Mouse (Mus musculus): ENCODE data around the gene Braf.

Gene Braf

DNA sequence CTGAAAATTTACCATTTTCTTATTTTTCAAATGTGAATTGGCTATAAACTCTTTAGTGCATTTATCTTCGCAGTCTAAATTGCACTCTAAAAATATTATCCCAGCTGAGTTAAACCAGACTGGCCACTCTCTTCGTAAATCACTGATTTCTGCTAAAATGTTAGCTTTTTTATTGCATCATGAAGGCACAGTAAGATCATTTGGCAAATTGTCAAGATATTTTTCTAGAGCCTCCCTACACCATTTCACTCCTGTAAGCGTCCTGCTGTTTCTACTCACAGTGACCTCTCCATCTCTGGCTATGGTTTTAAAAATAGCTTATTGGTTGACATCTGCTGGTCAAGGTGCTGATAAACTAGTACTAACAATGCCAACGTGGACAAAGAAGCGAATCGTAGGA lies 119.2 kb downstream of the Braf start:
- no peak for DNase-seq

DNA sequence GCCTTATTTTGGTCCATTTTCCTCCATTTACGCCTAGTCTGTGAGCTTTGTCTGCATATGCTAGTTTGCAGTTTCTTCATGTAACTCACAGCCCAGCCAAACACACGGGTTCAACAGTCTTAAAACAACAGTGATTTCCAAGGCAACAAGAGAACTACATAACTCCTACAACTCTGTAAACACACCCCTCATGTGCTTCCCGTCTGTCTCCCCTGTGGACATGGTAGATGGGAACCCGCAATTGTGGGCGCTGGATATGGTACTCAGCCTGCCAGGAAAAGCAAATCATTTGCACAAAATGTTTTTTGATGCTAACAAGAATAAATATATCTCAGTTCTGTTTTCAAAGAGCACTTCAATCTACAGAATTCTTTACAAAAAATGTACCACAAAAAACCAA lies 120.7 kb downstream of the Braf start:
- DNase-seq = no peak

DNA sequence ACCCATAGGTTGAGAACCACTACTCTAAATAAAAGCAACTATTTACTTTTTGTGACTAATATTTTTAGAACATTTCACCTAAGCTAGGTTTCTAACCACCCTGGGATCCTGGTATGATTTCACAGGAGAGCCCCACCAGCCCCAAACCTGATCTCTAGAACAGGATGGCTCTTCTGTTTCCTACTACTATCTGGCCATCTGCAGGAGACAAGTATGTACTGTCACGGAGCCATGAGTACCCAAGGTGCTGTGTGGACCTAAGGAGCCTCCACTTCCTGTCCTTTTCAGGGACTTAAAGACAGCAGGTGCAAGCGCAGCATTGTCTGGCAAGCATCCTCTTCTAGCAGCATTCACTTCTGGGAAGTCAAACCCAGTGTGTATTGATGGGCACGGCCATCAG lies 123.4 kb downstream of the Braf start:
- no peak for DNase-seq

DNA sequence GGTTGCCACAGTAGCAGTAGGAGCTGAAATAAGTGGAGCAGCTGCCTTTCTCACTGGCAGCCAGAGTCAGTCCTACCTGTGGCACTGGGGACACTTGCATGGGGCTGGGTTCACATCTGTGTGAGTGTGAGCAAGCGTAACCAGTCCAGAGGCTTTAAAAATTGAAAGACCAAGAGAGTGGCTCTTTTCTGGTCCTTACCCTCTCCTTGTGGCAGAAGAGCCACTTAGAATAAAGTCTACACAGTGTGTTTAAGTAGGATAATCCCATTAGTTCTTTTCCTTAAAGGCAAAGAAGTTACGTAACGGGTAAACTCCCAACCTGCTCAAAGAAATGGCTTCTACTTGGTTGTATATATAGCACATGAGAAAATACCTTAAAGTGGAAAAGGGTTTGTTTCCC lies 124.4 kb downstream of the Braf start:
- DNase-seq = no peak

DNA sequence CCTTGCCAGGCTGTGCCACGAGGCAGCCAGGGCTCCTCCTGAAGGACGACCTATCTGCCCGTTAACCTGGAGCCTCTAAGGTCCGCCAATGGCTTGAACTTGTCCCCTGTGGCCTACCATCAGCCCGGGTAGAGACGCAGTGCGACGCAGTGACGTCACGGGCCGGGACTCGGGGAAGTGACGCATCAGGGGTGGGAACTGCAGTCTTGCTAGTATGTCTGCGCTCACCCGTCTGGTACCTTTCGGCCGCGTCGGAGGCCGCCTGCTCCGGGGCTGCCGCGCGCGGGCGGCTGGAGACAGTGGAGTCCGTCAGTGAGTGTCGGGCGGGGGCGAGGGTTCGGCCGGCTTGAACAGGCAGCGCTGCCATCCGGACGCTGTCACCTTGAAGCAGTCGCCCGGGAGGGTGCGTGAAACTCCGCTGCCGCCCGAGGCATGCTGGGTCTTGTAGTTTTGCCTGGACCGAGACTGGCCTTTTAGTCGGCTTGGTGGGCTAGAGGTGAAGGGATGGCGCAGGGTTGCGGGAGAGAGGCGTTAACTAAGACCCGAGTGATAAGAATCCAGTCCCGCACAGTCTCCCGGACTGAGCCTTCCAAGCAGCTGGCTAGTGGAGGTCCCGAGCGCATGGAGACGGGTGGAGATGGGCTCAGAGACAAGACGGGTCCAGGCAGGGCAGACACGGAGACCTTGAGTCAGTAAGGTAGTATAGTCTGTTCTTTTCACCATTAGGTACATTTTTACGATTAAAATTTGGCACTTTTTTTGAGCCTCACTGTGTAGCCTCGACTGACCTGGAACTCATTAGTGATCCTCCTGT lies 132.7 kb downstream of the Braf start, which contains the start of gene Ndufb2:
Gene Ndufb2 (plus strand): TSS at position 174 of the 814 bp plus-strand sequence.
- peak; percentile 98 for DNase-seq

DNA sequence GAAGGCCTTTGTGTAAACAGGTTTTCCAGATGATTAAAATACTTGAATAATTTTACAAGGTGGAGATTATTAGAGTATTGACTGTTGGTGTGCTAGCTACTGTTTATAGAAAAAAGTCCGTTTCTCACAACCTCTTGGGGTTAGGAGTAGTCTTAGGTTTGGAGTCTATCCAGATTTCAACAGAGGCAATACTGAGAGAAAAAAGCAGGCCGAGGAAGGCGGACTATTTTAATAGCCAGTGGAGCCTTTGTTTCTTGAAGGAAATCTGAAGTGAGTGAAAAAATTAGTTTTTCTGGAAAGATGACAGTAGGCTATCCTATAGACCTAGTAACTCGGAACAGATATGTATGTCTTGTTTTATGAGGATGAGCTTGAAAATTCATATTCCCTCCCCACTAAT lies 133.8 kb downstream of the Braf start:
- DNase-seq = no peak

DNA sequence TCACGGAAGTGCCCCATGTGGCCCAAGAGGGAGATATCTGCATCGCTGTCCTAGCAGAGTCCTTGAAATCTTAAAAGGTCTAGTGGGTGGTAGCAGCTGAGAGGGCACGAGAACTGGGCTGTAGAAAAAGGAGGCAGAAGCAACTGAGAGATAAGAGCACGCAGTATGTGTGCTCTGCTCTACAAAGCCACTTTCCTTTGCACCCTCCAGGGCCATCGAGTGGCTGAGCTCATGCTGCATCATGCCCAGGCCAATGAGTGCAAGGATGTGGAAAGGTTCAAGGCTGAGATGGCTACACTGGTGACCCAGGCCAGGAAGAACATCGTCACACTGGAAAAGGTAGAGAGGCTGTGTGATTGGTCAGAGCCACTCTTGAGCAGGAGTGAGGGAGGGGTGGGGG lies 139.7 kb downstream of the Braf start, which contains the start of gene Gm42420:
Gene Gm42420 (plus strand): TSS at position 237 of the 400 bp plus-strand sequence.
- DNase-seq = no peak

DNA sequence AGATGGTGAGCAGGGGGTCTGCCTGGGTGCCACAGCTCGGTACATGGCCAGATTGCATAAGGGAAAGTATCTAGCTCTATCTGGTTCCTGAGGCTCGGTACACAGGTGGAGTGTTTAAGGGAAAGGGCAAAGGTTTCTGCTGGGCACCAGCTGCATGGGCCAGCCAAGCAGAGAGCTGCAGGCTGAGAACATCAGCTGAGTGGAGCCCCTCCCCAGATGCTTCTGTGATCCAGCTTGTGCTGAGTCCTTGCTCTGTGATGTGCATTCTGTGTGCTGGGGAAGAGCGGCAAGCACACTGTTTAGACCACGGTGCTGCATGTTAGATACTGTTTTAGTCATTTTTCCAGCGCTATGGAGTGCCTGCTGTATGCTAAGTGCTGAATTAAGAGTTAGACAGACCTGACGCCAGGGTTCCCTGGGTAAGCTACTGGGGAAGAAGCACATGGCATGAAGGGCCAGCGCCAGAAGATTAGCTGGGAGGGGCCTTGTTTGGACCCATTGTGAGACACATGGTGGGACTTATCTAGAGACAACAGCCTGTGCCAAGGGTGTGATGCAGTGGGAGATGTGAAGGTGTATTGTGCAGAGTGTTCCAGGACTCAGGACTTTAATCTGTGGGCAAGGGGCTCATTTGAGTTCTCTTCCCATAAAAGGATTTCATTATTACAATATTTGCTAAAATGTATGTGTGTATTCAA lies 144.0 kb downstream of the Braf start:
- no peak for DNase-seq

DNA sequence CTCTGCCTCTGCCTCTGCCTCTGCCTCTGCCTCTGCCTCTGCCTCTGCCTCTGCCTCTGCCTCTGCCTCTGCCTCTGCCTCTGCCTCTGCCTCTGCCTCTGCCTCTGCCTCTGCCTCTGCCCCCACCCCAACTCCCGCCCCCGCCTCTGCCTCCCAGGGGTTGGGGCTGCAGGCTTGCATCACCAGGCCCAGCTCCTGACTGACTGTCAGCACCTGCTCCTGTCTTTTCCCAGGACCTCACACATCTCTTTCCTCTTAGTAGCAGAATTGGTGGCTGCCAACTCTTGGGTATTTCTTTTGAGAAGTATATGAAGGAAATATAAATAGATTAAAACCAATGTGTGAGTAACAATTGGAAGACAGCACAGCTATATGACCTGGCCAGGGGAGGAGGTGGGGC lies 144.7 kb downstream of the Braf start:
- no peak for DNase-seq

DNA sequence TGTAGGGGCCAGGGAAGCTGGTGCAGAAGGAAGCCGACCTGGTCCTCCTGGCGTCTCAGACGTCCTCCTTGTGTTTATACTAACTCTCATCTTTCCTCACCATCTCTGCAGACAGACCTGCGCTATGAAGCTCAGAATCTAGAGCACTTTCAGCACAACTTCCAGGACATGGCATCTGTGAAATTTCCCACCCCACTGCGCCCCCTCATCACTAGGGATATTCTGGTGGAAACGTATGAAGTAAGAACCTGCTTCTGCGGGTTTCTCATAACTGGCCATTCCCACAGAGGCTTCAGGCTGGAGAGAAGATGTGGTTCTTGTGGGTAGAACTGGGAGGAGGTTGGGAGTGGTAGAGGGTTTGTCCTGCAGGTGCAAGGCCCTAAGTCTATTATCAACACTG lies 145.7 kb downstream of the Braf start:
- no peak for DNase-seq

DNA sequence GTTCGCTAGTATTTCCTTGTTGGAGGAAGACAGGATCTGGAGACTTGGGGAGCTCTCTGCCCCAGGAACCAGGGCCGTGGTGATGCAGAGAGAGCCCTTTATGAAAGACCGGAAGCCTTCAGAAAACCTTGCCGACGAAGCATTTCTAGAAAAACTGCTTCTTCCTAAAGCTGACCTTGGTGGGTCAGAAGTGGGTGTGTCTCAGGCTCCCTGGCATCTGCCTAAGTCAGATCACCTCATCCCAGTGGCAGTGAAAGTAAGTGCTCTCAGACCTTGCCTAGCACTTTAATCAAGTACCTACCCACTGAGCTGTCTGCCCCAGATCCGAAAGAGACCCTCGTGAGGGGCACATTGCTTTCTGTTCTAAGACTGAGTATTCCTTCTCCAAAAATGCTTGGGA lies 150.3 kb downstream of the Braf start:
- no peak for DNase-seq

DNA sequence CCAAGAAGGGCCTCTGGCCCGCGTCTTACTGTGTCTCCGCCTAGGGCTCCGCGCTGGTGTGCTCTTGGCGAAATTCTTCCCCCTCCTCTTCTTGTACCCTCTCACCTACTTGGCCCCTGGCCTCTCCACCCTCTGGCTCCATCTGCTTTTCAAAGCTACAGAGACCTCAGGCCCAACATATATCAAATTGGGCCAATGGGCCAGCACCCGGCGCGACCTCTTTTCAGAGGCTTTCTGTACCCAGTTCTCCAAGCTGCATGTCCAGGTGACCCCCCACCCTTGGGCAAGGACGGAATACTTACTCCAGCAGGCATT lies 150.8 kb downstream of the Braf start:
- peak in 1 of 2 experiments; percentile 52 for DNase-seq

DNA sequence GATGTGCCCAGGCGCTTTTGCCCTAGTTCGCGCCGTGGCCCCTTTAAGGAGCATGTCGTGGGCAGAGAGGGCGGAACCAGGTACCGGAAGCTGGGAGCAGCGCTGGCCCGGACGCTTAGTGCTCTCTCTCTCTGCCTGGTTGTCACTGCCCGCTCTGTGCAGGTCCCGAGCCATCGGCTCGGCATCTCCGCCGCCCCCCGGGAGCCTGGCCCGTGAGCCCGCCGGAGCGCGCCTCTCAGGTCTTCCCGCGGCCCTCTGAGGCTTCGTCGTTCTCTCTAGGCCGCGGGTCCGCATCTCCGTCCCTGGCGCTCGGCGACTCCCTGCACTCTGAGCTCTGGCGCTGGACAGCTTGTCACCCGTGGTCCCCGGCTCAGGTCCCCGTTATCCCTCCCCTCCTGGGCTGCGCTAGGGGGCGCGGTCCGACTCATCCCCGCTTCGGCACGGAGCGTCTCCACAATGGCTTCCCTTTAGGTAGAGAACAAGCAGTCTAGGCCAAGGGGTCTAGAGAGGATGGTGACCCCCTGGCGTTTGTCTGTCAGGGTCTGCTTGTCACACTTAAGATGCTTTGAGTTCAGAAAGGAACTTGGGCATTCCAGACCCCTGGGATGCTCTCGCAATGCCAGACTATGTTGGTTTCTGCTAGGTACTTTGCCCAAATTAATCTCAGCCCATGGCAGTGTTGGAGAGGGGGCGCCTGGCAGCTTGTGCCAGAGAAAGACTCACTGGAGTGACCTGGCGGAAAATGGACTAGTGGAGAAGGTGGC lies 151.3 kb downstream of the Braf start, which contains the start of gene Adck2:
Gene Adck2 (plus strand): TSS at position 83 of the 764 bp plus-strand sequence.
- DNase-seq = peak; percentile 90 to 91

DNA sequence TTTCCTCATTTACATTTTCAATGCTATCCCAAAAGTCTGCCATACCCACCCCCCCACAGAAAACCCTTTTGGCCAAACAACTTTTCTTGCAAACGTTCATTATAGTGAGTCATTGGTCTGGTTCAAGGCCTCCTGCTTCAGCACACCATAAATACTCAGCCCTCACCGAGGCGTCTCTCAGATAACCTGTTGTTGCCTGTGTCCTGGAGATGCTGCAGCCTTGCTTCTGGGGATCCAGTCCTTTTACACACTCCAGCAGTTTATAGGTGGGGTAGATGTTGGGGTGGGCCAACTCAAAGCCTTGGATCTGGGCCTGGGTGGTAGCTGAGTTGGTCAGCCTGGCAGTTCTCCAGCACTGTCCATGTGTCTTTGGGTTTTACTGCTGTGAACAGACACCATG lies 154.8 kb downstream of the Braf start:
- DNase-seq = no peak

DNA sequence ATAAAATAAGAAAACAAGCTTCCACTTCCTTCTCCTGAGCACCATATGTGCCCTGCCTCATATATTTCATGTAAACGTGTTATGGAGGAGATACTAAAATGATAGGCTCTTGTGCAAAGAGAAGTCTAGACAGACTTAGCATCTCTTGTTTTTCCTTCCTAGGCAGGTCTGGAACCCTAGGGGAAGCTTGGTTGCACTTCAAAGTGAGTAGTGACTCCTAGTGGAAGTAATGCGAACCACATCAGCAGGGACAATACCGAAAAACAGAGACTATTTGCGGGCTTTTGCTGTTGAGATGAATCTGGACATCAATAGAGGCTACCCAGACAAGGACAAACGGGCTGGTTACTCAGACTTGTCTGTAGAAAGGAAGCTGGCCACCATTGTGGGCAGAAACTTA lies 157.7 kb downstream of the Braf start:
- DNase-seq = peak in 1 of 2 experiments; percentile 55

DNA sequence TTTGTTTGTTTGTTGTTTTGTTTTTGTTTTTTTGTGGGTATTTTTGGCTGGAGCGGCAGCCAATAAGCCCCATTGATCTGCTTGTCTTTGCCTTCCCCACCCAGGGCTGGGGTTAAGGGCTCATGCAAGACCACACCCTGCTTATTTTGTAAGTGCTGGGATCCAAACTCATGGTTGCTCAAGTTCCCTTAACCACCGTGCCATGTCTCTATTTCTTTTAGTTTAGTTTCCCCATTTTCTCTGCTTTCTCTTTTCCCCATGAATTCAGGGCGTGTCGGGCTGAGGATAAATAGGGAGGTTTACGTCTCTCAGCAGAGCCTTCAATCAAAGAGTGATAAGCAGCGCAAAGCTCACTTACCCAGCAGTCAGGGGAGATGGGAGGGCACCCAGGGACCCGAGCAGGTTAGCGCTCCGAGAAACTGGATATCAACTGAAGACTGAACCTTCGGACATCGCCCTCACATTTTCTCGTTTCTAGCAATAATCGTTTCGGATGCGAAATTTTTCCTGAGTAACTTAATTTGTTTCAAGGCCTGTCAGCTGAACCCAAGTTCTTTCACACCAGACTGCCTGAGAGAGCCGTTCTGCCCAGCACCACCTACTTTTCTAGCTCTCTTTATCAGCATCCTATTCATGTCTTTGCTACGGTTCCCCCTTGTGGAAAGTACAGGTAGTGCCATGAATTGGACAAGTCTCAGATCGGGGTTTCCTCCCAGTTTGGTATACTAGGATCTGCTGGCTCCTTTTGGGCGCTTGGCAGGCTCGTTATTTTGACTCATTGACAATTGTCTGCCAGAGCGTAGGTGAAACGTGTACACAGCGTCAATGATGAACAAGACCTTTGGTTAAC lies 162.9 kb downstream of the Braf start:
- DNase-seq = peak; percentile 75 to 88

DNA sequence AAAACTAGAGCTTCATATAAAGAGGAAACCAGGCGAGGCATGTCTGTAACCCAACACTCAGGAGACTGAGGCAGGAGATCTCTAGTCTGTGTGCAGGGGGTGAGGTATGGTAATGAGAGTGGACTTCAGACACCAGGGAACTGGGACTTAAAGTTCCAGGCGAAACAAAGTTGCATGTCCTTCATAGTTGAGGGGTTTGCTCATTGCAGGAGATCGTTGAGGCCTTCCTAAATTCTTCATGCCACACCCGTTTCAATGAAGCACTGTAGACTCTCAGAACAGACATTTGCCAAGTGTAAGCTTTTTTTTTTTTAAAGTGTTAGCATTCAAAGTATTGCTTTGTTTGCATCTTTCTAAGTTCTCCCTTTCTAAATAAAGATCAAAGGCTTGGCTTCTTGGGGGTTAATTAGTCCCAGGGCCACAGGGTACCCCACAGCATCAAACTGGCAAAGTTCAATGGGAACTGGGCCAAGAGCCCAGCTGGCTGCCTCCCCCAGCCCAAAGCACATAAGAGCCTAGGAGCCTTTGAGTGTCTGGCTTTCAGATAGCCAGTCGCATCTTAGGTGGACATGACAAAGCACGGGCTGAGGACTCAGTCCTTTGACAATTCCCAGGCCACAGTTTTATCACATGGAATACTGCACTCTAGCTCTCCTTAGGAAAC lies 165.9 kb downstream of the Braf start:
- DNase-seq = no peak

DNA sequence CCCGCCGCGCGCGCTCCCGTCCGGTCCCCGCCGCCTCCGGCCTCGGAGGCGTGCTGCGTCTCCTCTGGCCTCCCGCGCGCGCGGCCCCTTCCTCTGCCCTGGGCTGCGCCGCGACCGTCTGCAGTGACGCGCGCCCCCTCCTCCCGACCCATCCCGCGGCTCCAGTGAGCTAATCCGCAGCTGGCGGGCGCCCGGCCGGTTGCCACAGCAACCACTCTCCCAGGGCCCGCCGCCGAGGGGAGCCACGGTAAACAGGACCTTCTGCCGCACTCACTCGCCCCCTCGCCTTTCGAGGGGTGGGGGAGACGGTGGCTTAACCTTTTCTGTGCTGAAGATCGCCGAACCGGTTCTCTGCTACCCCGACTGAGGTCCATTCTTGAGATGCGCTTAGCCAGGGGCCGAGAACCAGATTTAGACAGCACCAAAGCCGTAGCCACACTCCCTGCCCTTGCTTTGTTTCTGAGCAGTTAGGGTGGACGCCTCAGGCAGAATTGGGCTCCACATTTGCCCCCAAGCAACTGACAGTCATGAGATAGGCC lies 167.5 kb downstream of the Braf start, which contains the start of gene Dennd2a:
Gene Dennd2a (minus strand): TSS at position 145 of the 539 bp plus-strand sequence.
- DNase-seq = peak; percentile 75 to 80

DNA sequence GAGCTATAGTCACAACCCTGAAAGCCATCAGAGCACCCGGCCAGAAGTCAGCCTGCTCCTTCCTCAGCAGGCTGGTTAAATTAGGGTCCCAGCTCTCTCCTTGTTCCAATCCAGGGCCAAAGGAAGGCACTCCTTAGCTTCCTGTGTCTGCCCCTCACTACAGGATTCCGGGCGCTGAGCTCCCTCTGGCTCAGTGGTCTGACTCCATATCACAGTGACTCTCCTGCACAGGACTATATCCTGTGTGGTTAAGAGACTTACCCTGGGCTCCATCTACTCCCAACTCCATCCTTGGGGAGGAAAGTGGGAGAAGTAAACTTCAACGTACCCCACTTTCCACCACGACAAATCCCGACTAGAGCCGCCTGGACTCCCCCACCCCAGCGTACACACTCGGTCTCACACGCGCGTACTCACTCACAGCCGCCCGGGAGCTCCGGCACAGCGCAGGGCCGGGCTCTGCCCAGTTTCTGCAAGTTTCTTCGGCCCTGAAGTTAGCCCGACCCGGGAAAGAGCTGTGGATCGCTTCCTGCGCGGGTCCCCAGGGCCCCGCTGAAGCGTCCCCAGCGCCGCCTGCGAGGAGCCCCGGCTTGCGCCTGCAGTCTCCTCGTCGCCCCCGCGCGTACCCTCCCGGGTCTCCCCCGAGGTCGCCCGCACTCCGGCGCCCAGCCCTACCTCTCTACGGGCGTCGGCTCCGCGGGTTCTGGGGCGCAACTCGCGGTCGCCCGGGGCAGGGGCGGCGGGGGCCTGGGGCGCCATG lies 168.2 kb downstream of the Braf start:
- DNase-seq = peak; percentile 58 to 61

DNA sequence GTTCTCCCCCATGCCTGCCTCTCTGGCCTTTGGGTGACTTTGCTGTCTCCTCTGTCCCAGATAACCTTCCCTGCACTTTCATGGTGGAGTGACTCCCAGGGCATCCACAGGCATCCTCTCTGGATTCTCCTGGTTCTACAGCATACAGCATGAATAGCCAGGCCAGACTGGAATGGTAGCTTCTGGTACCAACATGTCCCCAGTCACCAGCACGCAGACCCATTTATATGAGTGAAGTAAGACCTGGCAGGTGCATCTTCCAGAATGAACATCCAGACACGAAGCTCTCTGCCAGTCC lies 169.7 kb downstream of the Braf start:
- DNase-seq = no peak
